Mouse (Mus musculus) ES-Bruce4 (cell line): Measurements from ENCODE around the gene Mdh2.

Experiments
- CTCF ChIP-seq: IDR thresholded peaks from one replicate; pipeline ENCODE4 v1.8.1; 2011; ENCODE audit warnings: low read depth, low read length
- POLR2A ChIP-seq: IDR thresholded peaks from one replicate; pipeline ENCODE4 v1.8.1; 2011; ENCODE audit warnings: low read length; ENCODE audit not compliant: insufficient read depth

GRCm38 (mm10) chr5:135735741-135736140 is 42.5 kb upstream of the Mdh2 start:
- no peak for TF ChIP-seq POLR2A
- no peak for TF ChIP-seq CTCF
